Mouse (Mus musculus) MEL (cell line): ENCODE results near the gene Rxfp1.

Source experiments
- BHLHE40 ChIP-seq: IDR thresholded peaks from 2 replicates; pipeline ENCODE4 v1.6.1; 2012; ENCODE audit warnings: low read depth, mild to moderate bottlenecking, inconsistent platforms, low read length, improper control_type of control experiment, borderline replicate concordance
- CTCF ChIP-seq, 3 experiments: IDR thresholded peaks in 2 of 3; conservative IDR thresholded peaks in 1 of 3; 2 replicates each; pipeline ENCODE4 v1.5.1; 2011 to 2012; ENCODE audit warnings: low read length in 3 of 3, low read depth in 2 of 3, mild to moderate bottlenecking in 2 of 3, improper control_type of control experiment in 1 of 3, inconsistent platforms in 1 of 3, mixed read lengths in 1 of 3, moderate library complexity in 1 of 3; ENCODE audit not compliant: control insufficient read depth in 1 of 3, insufficient read depth in 1 of 3, poor library complexity in 1 of 3, severe bottlenecking in 1 of 3
- GABPA ChIP-seq: IDR thresholded peaks from 2 replicates; pipeline ENCODE4 v1.6.1; 2012; ENCODE audit warnings: low read depth, mild to moderate bottlenecking, inconsistent platforms, low read length, improper control_type of control experiment, moderate library complexity
- NRF1 ChIP-seq: IDR thresholded peaks from 2 replicates; pipeline ENCODE4 v1.6.1; 2014; ENCODE audit warnings: low read depth, mild to moderate bottlenecking, inconsistent platforms, low read length, improper control_type of control experiment, moderate library complexity; ENCODE audit not compliant: poor library complexity, insufficient read depth, severe bottlenecking
- POLR2A ChIP-seq, 2 experiments: IDR thresholded peaks; 2 replicates each; pipeline ENCODE4 v1.6.1; 2011 to 2012; ENCODE audit warnings: low read length in 2 of 2, mild to moderate bottlenecking in 2 of 2, control low read depth in 1 of 2, improper control_type of control experiment in 1 of 2, low read depth in 1 of 2, moderate library complexity in 1 of 2; ENCODE audit not compliant: control insufficient read depth in 1 of 2, insufficient read depth in 1 of 2, poor library complexity in 1 of 2

- TF ChIP-seq NRF1, result no peak
- no peak for TF ChIP-seq CTCF (IDR thresholded peaks at IDR 0.05 in 2 of 3, conservative IDR thresholded peaks at IDR 0.05 in 1 of 3; ENCODE audit: control insufficient read depth in 1 of 3, insufficient read depth in 1 of 3, low read depth in 2 of 3, low read length in 3 of 3, poor library complexity in 1 of 3, severe bottlenecking in 1 of 3)
- TF ChIP-seq POLR2A (IDR thresholded peaks at IDR 0.05; ENCODE audit: control insufficient read depth in 1 of 2, insufficient read depth in 1 of 2, low read depth in 1 of 2, low read length in 2 of 2, poor library complexity in 1 of 2), result no peak
- no peak for TF ChIP-seq BHLHE40
- no peak for TF ChIP-seq GABPA
Measured at GRCm38 (mm10) chr3:79737780-79738179, at the start of gene Rxfp1.
